Mouse (Mus musculus): ENCODE measurements around the gene Olfr308. TPM values are rescaled to one million over a fixed set of nuclear protein-coding genes. Genes with fewer than 3 reads are reported as not detected.
"Not testable (repeated sequence)": the region's sequence is repeated elsewhere in the genome, so short reads cannot be mapped to it uniquely, and the experiment has no call there.

Gene Olfr308
- polyA plus RNA-seq (2015; fragmentation: Nextera tagmentation; extraction: Ambion mirVana) = 0.06 TPM in 1 of 2 replicates, not detected in the other

DNA sequence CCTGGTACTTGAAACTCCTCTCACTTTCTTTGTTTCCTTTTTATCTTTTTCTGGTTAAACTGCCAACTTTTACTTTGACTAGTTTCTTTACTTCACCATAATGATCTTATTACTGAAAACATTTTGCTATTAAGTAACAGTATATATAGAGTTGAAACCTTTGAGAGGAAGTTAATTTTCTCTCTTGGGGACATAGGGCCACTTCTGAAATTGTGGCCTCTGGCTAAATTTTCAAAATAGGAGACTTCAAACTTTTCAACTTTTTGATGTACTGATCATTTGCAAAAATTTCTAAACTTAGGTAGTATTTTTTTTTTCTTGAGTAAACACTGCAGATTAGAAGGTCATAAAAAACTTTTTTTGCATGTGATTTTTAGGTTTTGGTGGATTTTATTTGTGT lies at the start of gene Olfr308:
Gene Olfr308 (minus strand): TSS at position 101 of the 400 bp plus-strand sequence.
- DNase-seq (ENCODE audit: low spot score) (no peak), ATAC-seq (ENCODE audit: low FRiP score, low TSS enrichment) (no peak)
- no peak within 1 kb of the TSS for H3K4me3 ChIP-seq (ENCODE audit: low read depth, low read length)
- H3K4me2 ChIP-seq (replicated peaks; ENCODE audit: low read depth) = no peak within 1 kb of the TSS
- H3K27ac ChIP-seq (replicated peaks) = no peak within 1 kb of the TSS
- H3K9me3 ChIP-seq (ENCODE audit: control insufficient read depth, low read length) = no peaks in the 10 kb centered on the region
- TF ChIP-seq EP300 (optimal IDR thresholded peaks at IDR 0.05) (no peak), CTCF (IDR thresholded peaks at IDR 0.05; ENCODE audit: low read depth) (no peak)
- H3K27me3 ChIP-seq (ENCODE audit: control insufficient read depth, insufficient read depth, low read length) = no peaks in the 10 kb centered on the region
- no peaks in the 10 kb centered on the region for H3K36me3 ChIP-seq (ENCODE audit: control insufficient read depth, insufficient read depth, low read length)
- H3K9ac ChIP-seq (ENCODE audit: low read length) = no peak within 1 kb of the TSS
- no peaks in the 10 kb centered on the region for H3K4me1 ChIP-seq (replicated peaks; ENCODE audit: control insufficient read depth, insufficient read depth)

DNA sequence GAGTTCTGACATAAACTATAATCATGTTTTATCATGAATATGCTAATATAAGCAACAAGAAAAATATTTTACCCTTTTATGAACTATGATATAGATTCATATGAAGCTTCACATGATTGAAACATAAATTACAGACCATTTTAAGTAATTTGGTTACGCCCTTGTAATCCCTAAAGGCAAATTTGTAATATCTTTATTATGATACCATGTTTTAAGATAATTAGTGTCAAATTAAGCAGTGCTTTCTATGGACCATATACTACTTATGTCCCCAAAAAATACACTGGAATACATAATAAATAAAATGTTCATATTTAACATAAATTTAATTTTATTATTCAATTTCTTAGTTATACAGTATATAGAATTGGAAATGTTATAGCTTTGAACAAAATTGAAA lies 41.4 kb upstream of the Olfr308 start, which contains the start of gene Olfr305:
Gene Olfr305 (minus strand): TSS at position 101 of the 400 bp plus-strand sequence.
- TF ChIP-seq EP300 (optimal IDR thresholded peaks at IDR 0.05) = no peak
- no peak for TF ChIP-seq CTCF (IDR thresholded peaks at IDR 0.05; ENCODE audit: low read depth)
- no peak for DNase-seq (ENCODE audit: low spot score)
- no peaks in the 10 kb centered on the region for H3K36me3 ChIP-seq (ENCODE audit: control insufficient read depth, insufficient read depth, low read length)

DNA sequence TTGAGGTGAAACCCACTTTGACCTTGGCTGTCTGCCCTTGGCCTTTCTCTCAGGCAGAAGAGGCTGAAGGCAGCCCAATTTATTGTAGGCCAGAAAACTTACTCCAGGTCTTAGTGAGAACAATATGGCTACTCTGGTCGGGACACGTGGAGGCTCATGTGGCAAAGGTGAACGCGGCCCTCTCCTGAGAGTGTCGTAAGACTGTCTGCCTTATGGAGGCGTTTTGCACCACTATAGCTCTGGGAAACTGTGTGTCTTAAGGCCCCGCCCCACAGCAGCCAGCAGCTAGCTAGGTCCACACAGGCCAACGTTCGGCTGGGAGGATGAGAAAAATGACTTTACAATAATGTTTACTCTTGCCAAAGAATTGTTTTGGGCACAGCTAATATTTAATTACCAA lies 20.9 kb upstream of the Olfr308 start:
- H3K4me2 ChIP-seq (replicated peaks; ENCODE audit: low read depth); ATAC-seq (ENCODE audit: low FRiP score, low TSS enrichment); H3K4me3 ChIP-seq (ENCODE audit: low read depth, low read length); DNase-seq (ENCODE audit: low spot score); H3K27me3 ChIP-seq (ENCODE audit: control insufficient read depth, insufficient read depth, low read length); H3K4me1 ChIP-seq (replicated peaks; ENCODE audit: control insufficient read depth, insufficient read depth); H3K9ac ChIP-seq (ENCODE audit: low read length); H3K36me3 ChIP-seq (ENCODE audit: control insufficient read depth, insufficient read depth, low read length); H3K9me3 ChIP-seq (ENCODE audit: control insufficient read depth, low read length); H3K27ac ChIP-seq (replicated peaks): not testable (repeated sequence)
- 83% methylated on average over 9 of the region's 9 CpGs for WGBS

More for the DNA sequence above, 41.4 kb upstream of the Olfr308 start, which contains the start of gene Olfr305:
- Histone ChIP-seq H3K4me1 (replicated peaks; ENCODE audit: control insufficient read depth, insufficient read depth) (no peaks in the 10 kb centered on the region), H3K4me3 (ENCODE audit: low read depth, low read length) (no peak within 1 kb of the TSS), H3K9ac (ENCODE audit: low read length) (no peak within 1 kb of the TSS), H3K4me2 (replicated peaks; ENCODE audit: low read depth) (no peak within 1 kb of the TSS), H3K27me3 (ENCODE audit: control insufficient read depth, insufficient read depth, low read length) (no peaks in the 10 kb centered on the region), H3K27ac (replicated peaks) (no peak within 1 kb of the TSS), H3K9me3 (ENCODE audit: control insufficient read depth, low read length) (no peaks in the 10 kb centered on the region)
- 81% methylated on average over 1 of the region's 1 CpGs for WGBS
- ATAC-seq (ENCODE audit: low FRiP score, low TSS enrichment) = no peak

DNA sequence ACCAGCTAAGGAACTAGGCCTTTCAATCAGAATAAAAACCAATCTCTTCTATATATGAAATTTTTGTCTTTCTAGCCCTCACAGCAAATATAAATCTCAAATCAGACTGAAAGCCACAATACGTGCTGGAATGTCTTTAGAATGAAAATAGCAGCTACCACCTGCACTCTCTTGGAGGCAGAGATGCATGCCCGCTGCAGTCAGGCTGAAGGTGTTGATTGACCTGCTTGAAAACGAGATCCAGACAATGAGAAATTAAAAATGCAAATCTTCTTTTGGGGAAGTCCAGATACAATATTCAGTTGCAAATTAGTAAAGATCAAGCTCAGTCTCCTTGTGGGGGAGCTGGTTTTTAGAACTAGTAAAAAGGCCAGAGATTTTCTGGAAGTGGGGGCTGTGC lies 18.8 kb upstream of the Olfr308 start:
- H3K9me3 ChIP-seq (ENCODE audit: control insufficient read depth, low read length) = no peaks in the 10 kb centered on the region
- TF ChIP-seq CTCF (IDR thresholded peaks at IDR 0.05; ENCODE audit: low read depth) (no peak), EP300 (optimal IDR thresholded peaks at IDR 0.05) (no peak)
- H3K27ac ChIP-seq (replicated peaks) = no peak overlapping the region
- no peaks in the 10 kb centered on the region for H3K27me3 ChIP-seq (ENCODE audit: control insufficient read depth, insufficient read depth, low read length)
- no peak overlapping the region for H3K9ac ChIP-seq (ENCODE audit: low read length)
- no peak overlapping the region for H3K4me3 ChIP-seq (ENCODE audit: low read depth, low read length)
- no peak overlapping the region for H3K4me2 ChIP-seq (replicated peaks; ENCODE audit: low read depth)
- no peaks in the 10 kb centered on the region for H3K36me3 ChIP-seq (ENCODE audit: control insufficient read depth, insufficient read depth, low read length)
- no peak for ATAC-seq (ENCODE audit: low FRiP score, low TSS enrichment)
- no peaks in the 10 kb centered on the region for H3K4me1 ChIP-seq (replicated peaks; ENCODE audit: control insufficient read depth, insufficient read depth)
- no peak for DNase-seq (ENCODE audit: low spot score)
- WGBS = 69% methylated on average over 3 of the region's 3 CpGs

DNA sequence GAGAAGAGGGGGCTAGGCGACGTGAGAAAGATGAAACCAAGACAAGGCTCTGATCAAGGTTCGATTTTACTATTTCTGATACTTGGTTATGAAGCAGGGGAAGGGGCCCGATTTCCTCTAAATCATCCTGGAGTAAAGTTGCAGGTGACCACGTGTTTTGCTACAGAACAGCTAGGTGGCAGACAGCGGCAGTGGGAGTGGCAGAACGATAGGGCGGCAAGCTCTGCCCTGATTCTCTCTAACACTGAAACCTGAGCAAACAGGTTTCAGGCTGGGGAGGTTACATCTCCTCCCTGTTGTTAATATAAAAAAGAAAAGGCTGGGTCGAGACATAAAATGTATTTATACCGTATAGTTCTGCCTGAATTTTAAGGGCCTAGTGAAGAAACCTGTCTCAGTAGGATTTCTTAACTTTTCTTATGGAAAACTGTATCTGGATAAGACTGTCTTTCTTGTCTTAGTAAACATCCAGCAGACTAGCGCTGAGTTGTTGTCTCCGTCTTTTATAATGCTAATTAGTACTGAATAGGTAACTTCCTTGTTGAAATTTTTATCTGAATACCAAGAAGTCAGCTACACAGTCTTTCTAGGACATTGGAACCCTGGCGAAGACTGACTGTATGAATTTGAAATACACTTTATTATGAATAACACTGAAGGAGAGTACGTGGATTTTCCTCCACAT lies 17.6 kb upstream of the Olfr308 start:
- Histone ChIP-seq H3K9ac (ENCODE audit: low read length) (no peak overlapping the region), H3K4me1 (replicated peaks; ENCODE audit: control insufficient read depth, insufficient read depth) (no peaks in the 10 kb centered on the region), H3K36me3 (ENCODE audit: control insufficient read depth, insufficient read depth, low read length) (no peaks in the 10 kb centered on the region), H3K4me3 (ENCODE audit: low read depth, low read length) (no peak overlapping the region), H3K4me2 (replicated peaks; ENCODE audit: low read depth) (no peak overlapping the region), H3K27ac (replicated peaks) (no peak overlapping the region), H3K9me3 (ENCODE audit: control insufficient read depth, low read length) (no peaks in the 10 kb centered on the region), H3K27me3 (ENCODE audit: control insufficient read depth, insufficient read depth, low read length) (no peaks in the 10 kb centered on the region)
- DNase-seq (ENCODE audit: low spot score) (no peak), ATAC-seq (ENCODE audit: low FRiP score, low TSS enrichment) (no peak)
- TF ChIP-seq CTCF (IDR thresholded peaks at IDR 0.05; ENCODE audit: low read depth) = no peak
- TF ChIP-seq EP300 (optimal IDR thresholded peaks at IDR 0.05) = no peak
- WGBS = 65% methylated on average over 14 of the region's 14 CpGs

DNA sequence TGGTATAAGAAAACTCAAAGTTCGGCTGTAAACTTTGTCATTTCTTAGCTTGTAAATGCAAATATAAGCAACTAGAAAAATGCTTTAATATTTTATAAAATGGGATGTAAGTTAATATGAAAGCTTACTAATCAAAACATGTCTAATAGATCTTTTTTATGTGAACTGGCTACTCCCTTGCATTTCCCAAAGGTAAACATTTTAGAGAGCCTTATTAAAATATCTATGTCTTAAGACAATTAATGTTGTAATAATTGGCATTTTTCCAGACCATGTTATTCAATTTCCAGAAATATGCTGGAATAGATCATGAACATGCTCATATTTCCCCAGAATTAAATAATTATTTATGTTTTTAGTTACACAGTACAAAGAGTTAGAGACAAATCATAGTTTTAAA lies 12.1 kb upstream of the Olfr308 start, which contains the start of gene Olfr307:
Gene Olfr307 (minus strand): TSS at position 101 of the 400 bp plus-strand sequence.
- ATAC-seq (ENCODE audit: low FRiP score, low TSS enrichment) (no peak), DNase-seq (ENCODE audit: low spot score) (no peak)
- Histone ChIP-seq H3K36me3 (ENCODE audit: control insufficient read depth, insufficient read depth, low read length) (no peaks in the 10 kb centered on the region), H3K9me3 (ENCODE audit: control insufficient read depth, low read length) (no peaks in the 10 kb centered on the region), H3K27me3 (ENCODE audit: control insufficient read depth, insufficient read depth, low read length) (no peaks in the 10 kb centered on the region), H3K9ac (ENCODE audit: low read length) (no peak within 1 kb of the TSS), H3K4me1 (replicated peaks; ENCODE audit: control insufficient read depth, insufficient read depth) (no peaks in the 10 kb centered on the region), H3K4me3 (ENCODE audit: low read depth, low read length) (no peak within 1 kb of the TSS), H3K27ac (replicated peaks) (no peak within 1 kb of the TSS), H3K4me2 (replicated peaks; ENCODE audit: low read depth) (no peak within 1 kb of the TSS)
- 49% methylated on average over 1 of the region's 1 CpGs for WGBS
- TF ChIP-seq CTCF (IDR thresholded peaks at IDR 0.05; ENCODE audit: low read depth) (no peak), EP300 (optimal IDR thresholded peaks at IDR 0.05) (no peak)

All from stomach, postnatal 0 days (tissue).